Mouse (Mus musculus) kidney, postnatal 36 days (tissue): ENCODE data around the gene Lmod2.

ENCODE experiments used
- DNase-seq, 2 experiments: peaks; one replicate each; pipeline ENCODE4 v3.0.0; 2021 to 2022; ENCODE audit warnings: mixed read lengths in 2 of 2

Lmod2 gene

DNA sequence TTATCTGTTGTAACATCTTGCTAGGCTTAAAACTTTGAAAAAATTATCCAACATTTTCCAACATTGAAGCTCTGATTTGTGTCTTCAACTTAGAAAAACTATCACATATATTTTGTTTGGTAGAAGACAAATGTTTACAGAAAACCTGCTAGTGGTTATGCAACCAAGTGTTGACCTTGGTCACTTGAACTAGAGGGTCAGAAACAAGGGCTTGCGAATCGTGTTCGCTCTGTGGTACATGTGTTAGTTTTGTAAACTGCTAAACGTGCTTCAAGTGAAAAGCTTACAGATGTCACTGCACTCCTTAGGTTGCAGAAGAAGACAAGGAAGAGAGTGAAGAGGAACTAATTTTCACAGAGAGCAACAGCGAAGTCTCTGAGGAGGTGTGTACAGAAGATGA is 5.4 kb downstream of the Lmod2 start:
- no peak for DNase-seq

DNA sequence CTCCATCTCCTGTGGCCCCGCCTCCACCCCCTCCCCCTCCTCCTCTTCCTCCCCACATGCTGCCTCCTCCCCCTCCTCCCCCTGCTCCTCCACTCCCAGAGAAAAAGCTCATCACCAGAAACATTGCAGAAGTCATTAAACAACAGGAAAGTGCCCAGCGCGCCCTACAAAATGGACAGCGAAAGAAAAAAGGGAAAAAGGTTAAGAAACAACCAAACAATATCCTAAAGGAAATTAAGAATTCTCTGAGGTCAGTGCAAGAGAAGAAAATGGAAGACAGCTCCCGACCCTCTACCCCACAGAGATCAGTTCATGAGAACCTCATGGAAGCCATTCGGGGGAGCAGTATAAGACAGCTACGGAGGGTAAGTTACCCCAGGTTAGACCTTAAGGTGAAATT is 6.7 kb downstream of the Lmod2 start:
- DNase-seq, result no peak

- no peak for DNase-seq
These were observed 8.1 kb downstream of the Lmod2 start for GRCm38 (mm10) chr6:24605631-24606030.

DNA sequence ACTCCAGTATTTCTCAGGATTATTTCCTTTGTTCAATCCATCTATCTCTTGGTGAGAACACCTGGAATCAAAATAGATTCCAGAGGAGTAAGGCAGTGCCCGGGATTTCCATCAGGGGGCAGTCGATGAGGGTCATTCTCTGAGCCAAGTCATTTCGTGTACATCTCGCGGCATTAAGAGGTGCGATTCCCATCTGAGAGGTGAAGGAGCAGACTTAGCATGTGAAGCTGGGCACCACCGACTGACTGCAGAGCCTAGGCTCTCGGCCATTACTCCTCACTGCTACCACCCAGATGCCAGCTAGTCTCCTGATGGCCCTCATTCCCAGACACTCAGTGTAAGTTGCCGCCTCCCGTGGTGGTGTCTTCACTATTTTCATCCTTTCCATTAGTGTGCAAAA is 8.9 kb downstream of the Lmod2 start:
- DNase-seq, result no peak

- no peak for DNase-seq
These were observed 10.0 kb downstream of the Lmod2 start for GRCm38 (mm10) chr6:24607531-24607930.

DNA sequence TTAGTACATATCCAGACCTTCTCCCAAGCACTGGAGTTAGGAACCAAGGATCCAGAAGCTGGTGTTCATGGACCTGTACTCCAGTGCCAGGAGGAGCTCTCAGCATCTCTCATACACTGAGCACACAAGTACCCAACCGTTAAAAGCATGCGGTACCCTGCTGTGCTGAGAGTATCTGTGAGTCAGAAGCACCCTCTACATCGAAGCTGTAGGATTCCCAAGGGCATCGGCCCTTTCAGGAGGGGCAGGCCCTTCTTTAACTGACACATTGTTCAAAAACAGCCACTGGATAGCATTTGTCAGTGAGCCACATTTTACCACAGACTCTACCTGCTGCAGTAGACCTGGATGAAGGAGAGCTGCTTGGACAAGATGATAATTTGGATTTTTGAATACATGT is 10.6 kb downstream of the Lmod2 start:
- no peak for DNase-seq

- DNase-seq, result no peak
These were observed 11.1 kb downstream of the Lmod2 start for GRCm38 (mm10) chr6:24608682-24609081.

DNA sequence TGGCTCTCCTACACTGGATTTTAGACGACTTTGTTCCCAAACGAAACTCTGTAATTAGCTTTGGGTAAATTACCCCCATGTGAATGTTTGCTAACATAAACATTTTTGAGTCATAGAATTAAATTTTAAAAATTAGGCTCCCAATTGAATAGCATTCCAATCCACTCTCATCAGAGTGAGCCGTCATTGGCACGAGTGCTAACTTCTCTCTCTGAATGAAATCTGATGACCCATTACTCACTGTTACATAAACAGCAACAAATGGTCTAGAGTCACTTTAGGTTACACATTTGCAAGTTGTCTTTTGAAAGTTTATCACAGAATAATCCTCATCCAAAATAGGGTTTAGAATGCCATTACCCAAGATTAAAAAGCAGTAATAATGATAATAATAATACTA is 12.0 kb downstream of the Lmod2 start:
- DNase-seq, result no peak

DNA sequence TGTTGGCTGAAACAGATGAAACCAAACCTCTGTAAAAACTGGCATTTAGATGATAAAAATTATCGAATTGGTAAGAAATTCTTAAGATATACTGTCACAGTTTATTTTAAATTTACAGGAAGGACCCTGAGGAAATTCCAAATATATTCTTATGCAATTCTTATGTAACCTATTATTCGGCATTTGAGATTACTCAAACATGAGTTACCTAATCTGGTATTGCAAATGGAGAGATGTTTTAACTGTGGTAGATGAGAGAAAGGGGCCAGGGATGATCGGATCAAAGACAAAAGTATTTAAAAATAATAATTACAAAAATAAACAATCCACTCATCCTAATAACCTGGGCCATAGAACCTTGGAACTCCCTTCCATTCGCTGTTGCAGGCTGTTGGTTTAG is 12.8 kb downstream of the Lmod2 start:
- DNase-seq, result no peak

- peak; percentile 33 to 36 for DNase-seq
These were observed 14.7 kb downstream of the Lmod2 start for GRCm38 (mm10) chr6:24612074-24612755.

DNA sequence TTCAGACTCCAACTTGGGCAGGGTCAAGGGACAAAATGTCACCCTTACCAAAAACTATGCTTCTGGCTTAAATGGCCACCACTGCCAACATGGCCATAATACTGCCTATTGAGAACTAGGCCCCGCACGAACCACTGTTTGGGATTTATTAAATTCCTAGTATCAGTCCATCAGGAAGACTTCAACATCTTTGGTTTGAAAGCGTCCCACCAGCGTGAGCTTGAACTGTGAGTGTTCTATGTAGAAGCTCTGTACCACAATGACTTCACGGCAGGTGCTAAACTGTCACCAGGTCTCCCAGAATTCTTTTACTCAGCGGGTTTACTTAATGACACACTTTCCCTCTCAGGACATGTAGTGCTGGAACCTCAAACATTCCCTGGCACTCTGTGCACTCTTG is 15.8 kb downstream of the Lmod2 start:
- no peak for DNase-seq

GRCm38 (mm10) chr6:24613918-24614317 is 16.4 kb downstream of the Lmod2 start:
- no peak for DNase-seq

DNA sequence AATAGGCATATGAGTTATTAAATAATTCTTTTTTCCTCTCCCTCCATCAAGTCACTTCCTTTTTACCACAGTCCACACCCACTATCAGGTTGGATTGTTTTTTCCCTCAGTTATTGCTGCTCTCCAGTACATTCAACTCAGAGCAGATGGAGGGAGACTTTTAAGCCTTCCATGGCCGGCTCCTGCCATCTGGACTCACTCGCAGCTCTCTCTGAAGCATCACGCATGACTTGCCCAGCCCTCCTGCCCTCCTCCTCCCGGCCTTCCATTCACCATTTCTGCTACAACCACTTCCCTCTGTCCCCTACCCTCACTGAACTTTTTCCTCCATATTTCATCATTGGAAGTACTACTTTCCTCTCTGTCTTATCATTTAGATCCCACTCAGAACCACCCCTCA is 19.2 kb downstream of the Lmod2 start:
- DNase-seq, result no peak

DNA sequence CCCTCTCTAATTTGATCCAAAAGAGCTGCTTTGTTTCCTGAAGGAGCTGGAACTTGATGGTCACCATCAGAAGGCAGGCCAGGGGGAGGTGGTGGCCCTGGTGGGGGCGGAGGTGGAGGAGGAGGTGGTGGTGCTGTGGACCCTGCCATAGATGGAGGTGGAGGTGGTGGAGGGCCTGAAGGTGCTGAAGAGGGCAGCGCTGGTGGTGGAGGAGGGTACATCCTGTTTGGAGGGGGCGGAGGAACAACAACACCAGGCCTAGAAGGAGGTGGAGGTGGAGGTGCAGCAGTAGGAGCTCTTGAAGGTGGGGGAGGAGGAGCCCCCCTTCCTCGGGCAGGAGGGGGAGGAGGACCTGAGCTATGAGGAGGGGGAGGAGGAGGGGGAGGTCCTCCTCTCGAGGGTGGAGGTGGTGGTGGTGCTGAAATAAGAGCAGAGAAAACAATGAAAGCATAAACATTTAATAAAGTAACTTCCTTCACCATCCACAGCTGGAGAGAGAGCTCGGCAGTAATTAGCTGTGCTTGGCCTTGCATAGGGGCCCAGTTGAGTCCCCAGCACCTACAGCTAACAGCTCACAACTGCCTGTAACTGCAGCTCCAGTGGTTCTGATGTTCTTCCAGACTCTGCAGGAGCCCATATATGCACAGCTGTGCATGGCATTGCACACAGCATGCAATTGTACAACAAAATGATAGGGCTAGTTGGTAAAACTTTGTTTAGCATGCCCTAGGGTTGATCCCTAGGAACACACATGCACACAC is 21.9 kb downstream of the Lmod2 start:
- no peak for DNase-seq

DNA sequence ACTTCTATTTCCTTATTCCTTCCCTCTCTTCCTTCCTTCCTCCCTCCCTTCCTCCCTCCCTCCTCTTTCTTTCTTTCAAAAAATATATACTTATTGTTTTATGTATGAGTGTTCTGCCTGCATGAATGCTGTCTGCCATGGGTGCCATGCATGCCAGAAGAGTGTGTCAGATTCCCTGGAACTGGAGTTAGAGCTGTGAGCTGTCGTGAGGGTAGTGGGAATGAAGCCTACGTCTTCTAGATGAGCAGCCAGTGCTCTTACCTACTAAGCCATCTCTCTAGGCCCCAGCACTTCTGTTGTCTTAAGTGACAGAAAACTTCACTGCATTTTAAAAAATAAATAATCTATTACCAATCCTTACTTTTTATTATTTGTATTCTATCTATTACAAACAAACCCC is 23.4 kb downstream of the Lmod2 start:
- DNase-seq, result no peak

DNA sequence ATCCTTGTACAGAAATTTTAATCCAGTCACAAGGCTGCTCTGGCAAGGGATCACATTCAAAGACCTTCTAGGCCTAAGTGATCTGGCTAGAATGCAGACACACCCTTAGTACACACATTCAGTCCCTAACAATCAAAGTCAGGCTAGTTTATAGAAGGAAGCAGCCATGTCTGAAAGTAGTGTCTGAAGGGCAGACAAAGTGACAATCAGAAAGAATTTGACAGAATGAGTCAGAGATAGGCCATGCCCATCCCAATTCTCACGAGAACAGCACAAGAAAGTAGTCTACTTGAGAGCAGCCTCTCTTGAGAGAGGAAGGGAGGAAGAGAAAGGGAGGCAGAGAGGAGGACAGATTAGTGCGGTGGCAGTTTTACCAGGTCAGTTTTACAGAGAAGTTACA is 24.5 kb downstream of the Lmod2 start:
- no peak for DNase-seq

DNA sequence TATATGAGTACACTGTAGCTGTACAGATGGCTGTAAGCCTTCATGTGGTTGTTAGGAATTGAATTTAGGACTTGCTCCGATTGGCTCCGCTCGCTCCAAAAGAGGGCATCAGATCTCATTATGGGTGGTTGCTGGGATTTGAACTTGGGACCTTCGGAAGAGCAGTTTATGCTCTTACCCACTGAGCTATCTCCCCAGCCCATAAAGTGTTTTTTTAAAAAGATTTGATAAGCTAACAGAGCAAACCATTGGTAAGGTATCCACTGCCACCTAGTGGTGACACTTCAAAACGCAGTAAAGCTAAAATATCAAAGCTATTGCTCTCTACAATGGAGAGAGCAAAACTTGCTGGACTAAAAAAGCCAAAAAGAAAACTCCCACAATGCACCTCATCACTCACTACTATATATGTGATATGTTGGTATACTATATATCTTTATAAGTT is 30.0 kb downstream of the Lmod2 start:
- DNase-seq, result peak; percentile 62 to 71

GRCm38 (mm10) chr6:24628499-24628898 is 30.9 kb downstream of the Lmod2 start:
- DNase-seq, result no peak

- peak in 1 of 2 experiments; percentile 29 for DNase-seq
These were observed 34.5 kb downstream of the Lmod2 start for GRCm38 (mm10) chr6:24632061-24632460.

DNA sequence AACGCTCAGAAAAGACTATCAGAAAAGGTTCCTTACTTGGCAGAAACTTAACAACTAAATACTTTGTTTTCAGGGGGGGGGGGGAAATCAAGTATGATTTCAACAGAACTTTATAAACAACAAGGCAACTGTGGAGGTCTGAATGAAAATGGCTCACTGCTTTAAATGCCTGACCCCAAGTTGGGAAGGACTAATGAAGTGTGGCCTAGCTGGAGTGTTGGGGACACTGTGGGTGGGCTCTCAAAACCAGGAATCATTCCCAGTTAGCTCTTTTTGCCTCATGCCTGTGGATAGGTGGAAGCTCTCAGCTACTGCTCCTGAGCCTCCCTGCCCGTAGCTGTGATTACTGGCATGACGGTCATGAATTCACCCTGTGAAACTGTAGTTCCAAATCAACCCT is 36.5 kb downstream of the Lmod2 start:
- no peak for DNase-seq

DNA sequence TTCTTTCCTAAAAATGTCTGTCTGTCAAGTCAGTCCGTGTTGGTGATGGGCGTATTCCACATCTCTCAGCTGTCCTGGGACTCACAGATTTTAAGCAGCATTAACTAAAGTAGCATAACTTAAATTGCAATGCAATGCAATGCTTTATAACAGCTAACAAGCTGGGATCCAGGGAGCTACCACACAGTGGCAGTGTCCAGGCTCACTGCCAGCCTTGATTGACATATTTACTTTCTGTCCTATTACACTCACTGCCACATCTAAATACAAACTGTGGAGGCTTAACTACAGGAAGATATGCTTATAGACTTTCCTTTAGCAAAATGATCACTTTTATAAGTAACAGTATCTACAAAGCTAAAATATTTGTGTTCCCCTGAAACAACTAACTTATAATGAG is 38.3 kb downstream of the Lmod2 start:
- peak; percentile 29 to 61 for DNase-seq

DNA sequence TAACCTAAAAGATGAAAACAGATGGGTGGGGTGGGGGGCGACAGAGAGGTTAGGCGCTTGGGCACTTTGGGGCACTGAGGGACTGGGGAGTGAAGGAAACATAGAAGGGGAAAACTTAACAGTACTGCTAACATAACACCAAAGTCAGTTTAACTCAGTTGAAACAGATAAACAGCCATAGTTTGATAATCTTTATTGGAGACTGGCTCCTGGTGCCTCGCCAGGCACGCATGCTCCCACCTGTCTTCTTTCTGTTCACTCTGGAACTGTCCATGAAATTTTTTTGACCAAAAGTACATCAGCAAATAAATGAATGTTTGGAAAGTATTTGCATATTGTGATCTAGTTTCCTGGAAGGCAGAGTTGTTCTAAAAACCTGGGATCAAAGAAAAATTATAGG is 43.7 kb downstream of the Lmod2 start:
- DNase-seq, result no peak

DNA sequence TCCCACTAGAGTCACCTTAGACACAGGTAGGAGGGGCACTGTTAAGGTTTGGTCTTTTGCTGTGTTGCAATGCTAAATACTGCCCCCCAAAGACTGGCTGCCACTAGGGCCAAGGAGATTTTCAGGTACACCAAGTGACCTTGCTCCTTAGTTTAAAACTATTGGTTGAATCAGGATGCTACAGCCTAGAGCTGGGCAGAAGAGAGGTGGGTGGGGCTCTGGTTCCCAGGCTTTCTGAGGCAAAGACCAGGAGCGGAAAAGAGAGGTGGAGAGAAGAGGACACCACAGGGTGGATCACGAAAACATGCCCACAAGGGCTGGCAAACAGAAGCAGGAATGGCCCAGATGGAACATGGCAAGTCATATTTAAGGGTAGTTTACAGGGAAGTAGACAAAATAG is 44.6 kb downstream of the Lmod2 start:
- DNase-seq, result no peak

DNA sequence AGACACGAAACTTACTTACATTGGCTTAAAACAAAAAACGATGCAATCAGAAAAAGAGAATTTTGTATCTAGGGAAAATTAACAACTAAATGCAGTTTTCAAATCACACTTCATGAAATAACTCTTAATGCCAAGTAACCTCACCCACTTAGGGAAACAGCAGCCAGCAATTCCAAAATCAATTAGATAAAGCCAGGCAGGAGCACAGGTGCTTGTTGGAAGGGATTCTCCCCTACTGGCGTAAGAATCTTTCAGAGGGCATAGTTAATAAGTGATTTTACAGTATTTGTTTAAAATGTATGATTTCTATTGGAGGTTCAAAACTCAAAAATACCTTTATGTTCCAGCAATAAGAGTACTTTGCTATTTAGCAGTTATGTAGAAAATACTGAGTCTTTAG is 45.4 kb downstream of the Lmod2 start:
- no peak for DNase-seq
